Mouse (Mus musculus) embryonic facial prominence, embryonic 11.5 days (tissue): Measurements from ENCODE around the gene Adamts2. TPM values are rescaled to one million over a fixed set of nuclear protein-coding genes. Genes with fewer than 3 reads are reported as not detected.

Experiments
- ATAC-seq: fragments of 200-750 bp; cut with Nextera tagmentation; replicated peaks from 2 replicates; pipeline ENCODE4 v1.8.0; 2017; ENCODE audit warnings: low read depth; ENCODE audit not compliant: insufficient number of reproducible peaks, low FRiP score, low TSS enrichment
- DNase-seq: peaks from one replicate; pipeline ENCODE4 v3.0.0-alpha.2; 2015; ENCODE audit warnings: low spot score
- H3K27ac ChIP-seq: fragments of 300-500 bp; sonication (generic); replicated peaks from 2 replicates; pipeline ENCODE4 v1.5.1; 2014; ENCODE audit warnings: mild to moderate bottlenecking, low read depth, low read length, control low read depth
- H3K27me3 ChIP-seq: fragments of 300-500 bp; sonication (generic); 2 replicates; pipeline ENCODE4 v1.6.1; 2014; ENCODE audit warnings: mild to moderate bottlenecking, low read length, moderate library complexity, mixed read lengths; ENCODE audit not compliant: control insufficient read depth, insufficient read depth
- H3K36me3 ChIP-seq: fragments of 300-500 bp; sonication (generic); replicated peaks from 2 replicates; pipeline ENCODE4 v1.6.1; 2014; ENCODE audit warnings: low read depth, mild to moderate bottlenecking, low read length, moderate library complexity, mixed read lengths; ENCODE audit not compliant: control insufficient read depth, insufficient read depth
- H3K4me1 ChIP-seq: fragments of 300-500 bp; sonication (generic); 2 replicates; pipeline ENCODE4 v1.6.1; 2014; ENCODE audit warnings: low read length, mixed read lengths; ENCODE audit not compliant: control insufficient read depth, insufficient read depth
- H3K4me2 ChIP-seq: fragments of 300-500 bp; sonication (generic); 2 replicates; pipeline ENCODE4 v1.6.1; 2014; ENCODE audit warnings: low read depth, mild to moderate bottlenecking, control low read depth, low read length, moderate library complexity
- H3K4me3 ChIP-seq: fragments of 300-500 bp; sonication (generic); 2 replicates; pipeline ENCODE4 v1.5.1; 2014; ENCODE audit warnings: low read depth, low read length, control low read depth
- H3K9ac ChIP-seq: fragments of 300-500 bp; sonication (generic); replicated peaks from 2 replicates; pipeline ENCODE4 v1.6.1; 2014; ENCODE audit warnings: mild to moderate bottlenecking, control low read depth, low read length
- H3K9me3 ChIP-seq: fragments of 300-500 bp; sonication (generic); replicated peaks from 2 replicates; pipeline ENCODE4 v1.6.1; 2016; ENCODE audit warnings: mild to moderate bottlenecking, low read length, inconsistent platforms, mixed read lengths; ENCODE audit not compliant: control insufficient read depth
- WGBS: fragments of 180-500 bp; shearing (Covaris S2); extraction: QIAGEN DNeasy Blood & Tissue Kit; methylation state at CpG from one replicate; pipeline ENCODE4 v1.1.7; 2014; 5-methylcytosine and 5-hydroxymethylcytosine counted together
- polyA plus RNA-seq: library from polyadenylated mRNA; unstranded; fragments of >200 nt; fragmentation: Nextera tagmentation; extraction: Ambion mirVana; gene quantifications from 2 replicates; pipeline ENCODE4 v1.2.1, GENCODE M21; 2014

Adamts2 gene
- polyA plus RNA-seq, 1 experiment from 2014 or later: 2.2 TPM

DNA sequence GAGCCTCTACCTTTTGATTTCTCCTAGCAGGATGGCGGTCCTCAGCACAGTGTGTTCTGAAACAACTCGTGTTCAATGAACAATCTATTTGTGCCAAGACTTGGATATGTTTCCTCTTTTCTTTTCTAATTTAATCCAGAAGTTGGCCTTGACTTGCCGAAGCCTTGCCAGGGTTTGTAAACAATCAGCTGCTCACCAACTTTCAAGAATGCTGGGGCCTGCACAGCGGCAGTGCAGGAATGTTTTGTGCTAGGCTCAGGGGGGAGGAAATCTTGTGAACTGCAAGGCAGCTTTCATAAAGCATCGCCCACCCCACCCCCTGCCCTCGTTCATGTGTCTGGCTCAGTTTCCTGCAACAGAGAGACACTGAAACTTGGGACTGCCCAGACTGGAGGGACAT, 143.1 kb downstream of the Adamts2 start:
- no peak overlapping the region for H3K4me2 ChIP-seq
- H3K27ac ChIP-seq: no peak overlapping the region
- no peaks in the 10 kb centered on the region for H3K27me3 ChIP-seq
- ATAC-seq (no peak), DNase-seq (peak; percentile 17)
- H3K36me3 ChIP-seq: no peaks in the 10 kb centered on the region
- H3K4me1 ChIP-seq: no peaks in the 10 kb centered on the region
- WGBS: 49% methylated on average over 6 of the region's 6 CpGs
- no peaks in the 10 kb centered on the region for H3K9me3 ChIP-seq
- H3K9ac ChIP-seq: no peak overlapping the region
- H3K4me3 ChIP-seq: no peak overlapping the region

DNA sequence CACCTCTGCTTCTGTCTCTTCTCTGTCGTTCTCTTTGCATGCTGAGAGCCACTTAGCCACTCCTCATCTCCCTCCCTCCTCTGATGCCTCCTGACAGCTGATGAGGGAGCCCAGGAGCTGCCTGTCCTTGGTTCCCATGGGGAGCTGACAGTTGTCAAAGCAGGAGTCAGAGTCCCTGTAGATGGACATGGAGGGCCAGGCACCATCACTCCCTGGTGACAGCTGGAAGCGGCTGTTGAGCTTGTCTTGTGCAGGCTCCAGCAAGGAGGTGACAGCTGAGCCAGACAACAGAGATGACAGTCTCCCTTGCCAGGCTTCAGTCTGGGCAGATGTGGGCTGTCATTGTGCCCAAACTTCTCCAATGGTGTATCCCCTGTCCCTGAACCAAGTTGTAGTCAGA, 144.6 kb downstream of the Adamts2 start:
- H3K4me1 ChIP-seq: no peaks in the 10 kb centered on the region
- H3K27me3 ChIP-seq: no peaks in the 10 kb centered on the region
- no peak overlapping the region for H3K27ac ChIP-seq
- no peak overlapping the region for H3K4me3 ChIP-seq
- H3K36me3 ChIP-seq: no peaks in the 10 kb centered on the region
- ATAC-seq: no peak
- H3K4me2 ChIP-seq: no peak overlapping the region
- no peaks in the 10 kb centered on the region for H3K9me3 ChIP-seq
- H3K9ac ChIP-seq: no peak overlapping the region
- WGBS: 31% methylated on average over 2 of the region's 2 CpGs
- no peak for DNase-seq

DNA sequence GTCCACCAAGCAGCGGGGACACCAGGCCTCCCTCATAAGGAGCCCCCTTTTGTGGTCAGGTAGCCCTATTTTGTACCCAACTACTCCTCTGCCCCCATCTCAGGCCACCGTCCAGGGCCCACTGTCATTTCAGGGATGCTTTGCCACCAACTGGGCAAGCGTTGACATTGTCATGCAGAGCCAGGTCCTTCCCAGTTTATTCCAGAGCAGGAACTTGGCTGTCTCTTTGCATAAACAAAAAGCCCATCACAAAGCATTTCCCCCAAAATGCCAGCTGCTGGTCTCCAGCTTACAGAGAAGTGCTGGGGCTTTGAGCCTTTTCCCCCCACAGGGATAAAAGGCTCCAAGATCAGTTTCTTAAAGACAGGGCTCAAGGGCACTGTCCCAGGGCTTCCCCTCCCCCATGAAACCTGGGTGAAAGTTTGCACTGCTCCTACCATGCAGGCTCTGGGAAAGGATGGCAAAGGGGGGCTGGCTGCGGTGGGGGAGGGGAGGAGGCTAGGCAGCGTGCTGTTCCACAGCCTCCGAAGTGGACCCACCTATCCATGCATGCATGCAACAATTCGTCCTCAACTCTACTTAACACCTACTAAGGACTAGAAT, 149.2 kb downstream of the Adamts2 start:
- no peaks in the 10 kb centered on the region for H3K27me3 ChIP-seq
- no peak overlapping the region for H3K9ac ChIP-seq
- H3K36me3 ChIP-seq: no peaks in the 10 kb centered on the region
- no peaks in the 10 kb centered on the region for H3K4me1 ChIP-seq
- H3K4me2 ChIP-seq: no peak overlapping the region
- no peak for DNase-seq
- no peaks in the 10 kb centered on the region for H3K9me3 ChIP-seq
- H3K4me3 ChIP-seq: no peak overlapping the region
- 43% methylated on average over 7 of the region's 7 CpGs for WGBS
- ATAC-seq: no peak
- no peak overlapping the region for H3K27ac ChIP-seq

- H3K9ac ChIP-seq: no peak overlapping the region
- DNase-seq (peak; percentile 22), ATAC-seq (no peak)
- H3K4me2 ChIP-seq: no peak overlapping the region
- H3K36me3 ChIP-seq: no peaks in the 10 kb centered on the region
- WGBS: 58% methylated on average over 4 of the region's 4 CpGs
- H3K9me3 ChIP-seq: no peaks in the 10 kb centered on the region
- H3K27me3 ChIP-seq: no peaks in the 10 kb centered on the region
- no peaks in the 10 kb centered on the region for H3K4me1 ChIP-seq
- no peak overlapping the region for H3K27ac ChIP-seq
- H3K4me3 ChIP-seq: no peak overlapping the region
Measured at GRCm38 (mm10) chr11:50757741-50758140, 155.9 kb downstream of the Adamts2 start.

- ATAC-seq: no peak
- Histone ChIP-seq H3K4me1 (no peaks in the 10 kb centered on the region), H3K4me3 (no peak overlapping the region), H3K9ac (no peak overlapping the region), H3K27me3 (no peaks in the 10 kb centered on the region), H3K9me3 (no peaks in the 10 kb centered on the region), H3K4me2 (no peak overlapping the region), H3K36me3 (no peaks in the 10 kb centered on the region), H3K27ac (no peak overlapping the region)
- no peak for DNase-seq
- 85% methylated on average over 7 of the region's 7 CpGs for WGBS
Measured at GRCm38 (mm10) chr11:50766461-50766860, 164.6 kb downstream of the Adamts2 start.

DNA sequence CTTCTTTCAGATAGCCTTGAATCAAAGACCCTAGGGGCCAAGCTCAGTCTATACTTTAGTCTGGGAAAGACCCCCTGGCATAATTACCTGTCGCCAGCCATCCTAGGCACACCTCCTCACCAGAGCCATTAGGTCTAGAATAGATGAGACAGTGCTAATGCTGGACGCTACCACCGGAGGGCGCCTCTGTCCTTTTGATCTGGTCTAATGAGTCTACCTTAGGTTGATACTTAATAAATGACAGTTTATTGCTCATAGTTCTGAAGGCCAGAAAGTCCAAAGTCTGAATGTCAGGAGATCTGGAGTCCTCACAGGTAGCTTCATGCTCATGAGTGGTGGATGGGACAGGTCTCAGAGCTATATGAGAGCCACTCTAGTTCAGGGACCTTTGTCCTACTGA, 165.2 kb downstream of the Adamts2 start:
- Histone ChIP-seq H3K9ac (no peak overlapping the region), H3K4me3 (no peak overlapping the region), H3K27ac (no peak overlapping the region), H3K4me2 (no peak overlapping the region), H3K4me1 (no peaks in the 10 kb centered on the region), H3K9me3 (no peaks in the 10 kb centered on the region), H3K36me3 (no peaks in the 10 kb centered on the region), H3K27me3 (no peaks in the 10 kb centered on the region)
- ATAC-seq (no peak), DNase-seq (peak; percentile 35)
- 18% methylated on average over 4 of the region's 4 CpGs for WGBS

GRCm38 (mm10) chr11:50768995-50769749, 167.3 kb downstream of the Adamts2 start:
- Histone ChIP-seq H3K36me3 (no peaks in the 10 kb centered on the region), H3K27ac (no peak overlapping the region), H3K4me2 (peak overlapping the region; percentile 35; the same call in 1 of the 2 replicates), H3K4me3 (no peak overlapping the region), H3K9ac (no peak overlapping the region), H3K27me3 (no peaks in the 10 kb centered on the region), H3K9me3 (no peaks in the 10 kb centered on the region), H3K4me1 (no peaks in the 10 kb centered on the region)
- peak; percentile 94 for DNase-seq
- ATAC-seq: peak; percentile 83
- 14% methylated on average over 14 of the region's 14 CpGs for WGBS

GRCm38 (mm10) chr11:50771006-50771405, 169.1 kb downstream of the Adamts2 start:
- WGBS: 95% methylated on average over 1 of the region's 1 CpGs
- no peak for ATAC-seq
- no peak overlapping the region for H3K27ac ChIP-seq
- H3K4me2 ChIP-seq: no peak overlapping the region
- H3K4me1 ChIP-seq: no peaks in the 10 kb centered on the region
- H3K9ac ChIP-seq: no peak overlapping the region
- no peak for DNase-seq
- H3K36me3 ChIP-seq: no peaks in the 10 kb centered on the region
- no peaks in the 10 kb centered on the region for H3K9me3 ChIP-seq
- no peak overlapping the region for H3K4me3 ChIP-seq
- H3K27me3 ChIP-seq: no peaks in the 10 kb centered on the region
